Mouse (Mus musculus): ENCODE measurements around the gene Ccl27b.
"Not testable (repeated sequence)": the region's sequence is repeated elsewhere in the genome, so short reads cannot be mapped to it uniquely, and the experiment has no call there.

The Ccl27b gene

DNA sequence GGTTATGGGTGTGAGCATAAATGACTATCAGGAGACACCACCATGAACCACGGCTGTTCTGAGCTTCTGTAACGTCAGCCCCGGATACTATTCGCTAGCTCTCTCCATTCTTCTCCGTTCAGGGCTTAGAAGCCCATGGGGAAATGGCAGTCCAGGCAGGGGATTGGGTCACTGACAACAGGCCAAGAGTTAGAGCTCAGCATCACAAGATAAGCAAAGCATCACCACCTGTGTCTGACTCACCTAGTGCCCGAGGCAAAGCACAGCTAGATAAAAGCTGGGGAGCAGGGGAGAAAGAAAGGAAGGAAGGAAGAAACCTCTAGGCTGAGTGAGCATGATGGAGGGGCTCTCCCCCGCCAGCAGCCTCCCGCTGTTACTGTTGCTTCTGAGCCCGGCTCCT lies at the start of gene Ccl27b:
Ccl27b (plus strand) TSS at position 301 of the 400 bp plus-strand sequence.
- DNase-seq, result not testable (repeated sequence)

DNA sequence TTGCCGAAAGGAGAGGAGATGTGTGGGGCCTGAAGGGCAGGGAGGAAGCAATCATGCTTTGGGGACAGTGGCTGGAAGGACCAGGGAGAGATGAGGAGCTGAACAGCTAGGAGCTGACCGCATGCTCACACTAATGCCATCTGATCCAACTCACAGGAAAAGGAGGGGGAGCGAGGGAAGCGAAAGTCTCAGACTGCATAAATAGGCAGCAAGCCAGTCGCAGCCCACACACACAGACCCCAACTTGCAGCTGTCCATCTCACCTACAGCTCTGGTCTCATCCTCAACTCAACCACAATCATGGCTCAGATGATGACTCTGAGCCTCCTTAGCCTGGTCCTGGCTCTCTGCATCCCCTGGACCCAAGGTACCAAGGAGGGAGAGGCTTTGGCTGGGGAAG lies 43.2 kb upstream of the Ccl27b start, which contains the start of gene Gm10591:
Gm10591 (plus strand) TSS at position 301 of the 400 bp plus-strand sequence.
- DNase-seq, result not testable (repeated sequence)

DNA sequence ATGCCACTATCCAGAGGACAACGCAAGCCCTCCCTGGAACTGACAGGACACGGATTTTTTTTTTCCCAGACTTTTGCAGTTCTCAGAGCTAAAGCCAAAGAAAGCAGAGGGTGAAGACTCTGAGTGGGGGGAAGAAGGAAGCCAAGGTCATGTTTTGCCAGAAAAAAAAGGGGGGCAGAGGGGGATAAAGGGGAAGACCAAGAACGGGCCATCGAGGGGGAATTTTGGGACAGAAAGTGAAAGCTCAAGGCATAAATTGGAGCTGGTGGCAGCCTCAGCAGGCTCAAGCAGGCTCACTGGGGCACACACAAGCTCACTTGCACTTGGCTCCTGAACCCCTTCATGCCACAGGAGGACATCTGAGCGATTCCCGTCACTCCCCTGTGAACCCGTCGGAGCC lies 25.6 kb upstream of the Ccl27b start, which contains the start of gene Gm2564:
Gm2564 (plus strand) TSS at position 301 of the 400 bp plus-strand sequence.
- not testable (repeated sequence) for DNase-seq

DNA sequence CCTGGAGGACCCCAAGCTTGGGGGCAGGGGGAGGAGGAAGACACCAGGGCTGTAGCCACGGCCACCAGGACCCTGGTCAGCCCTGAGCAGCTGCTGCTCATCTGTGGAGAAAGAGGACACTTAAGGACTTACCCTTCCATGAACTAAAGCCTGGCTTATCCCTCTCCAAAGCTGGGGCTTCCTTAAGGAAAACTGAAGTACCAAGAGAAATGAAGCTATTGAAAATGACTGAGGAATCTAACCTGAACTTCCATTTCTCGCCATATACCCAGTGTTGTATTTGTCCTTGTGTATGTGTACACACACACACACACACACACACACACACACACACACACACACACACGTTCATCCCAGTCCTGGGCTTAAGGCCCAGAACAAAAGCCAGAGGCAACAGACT lies 6.7 kb downstream of the Ccl27b start, which contains the start of gene Il11ra2:
Il11ra2 (minus strand) TSS at position 101 of the 400 bp plus-strand sequence.
- DNase-seq, result not testable (repeated sequence)

DNA sequence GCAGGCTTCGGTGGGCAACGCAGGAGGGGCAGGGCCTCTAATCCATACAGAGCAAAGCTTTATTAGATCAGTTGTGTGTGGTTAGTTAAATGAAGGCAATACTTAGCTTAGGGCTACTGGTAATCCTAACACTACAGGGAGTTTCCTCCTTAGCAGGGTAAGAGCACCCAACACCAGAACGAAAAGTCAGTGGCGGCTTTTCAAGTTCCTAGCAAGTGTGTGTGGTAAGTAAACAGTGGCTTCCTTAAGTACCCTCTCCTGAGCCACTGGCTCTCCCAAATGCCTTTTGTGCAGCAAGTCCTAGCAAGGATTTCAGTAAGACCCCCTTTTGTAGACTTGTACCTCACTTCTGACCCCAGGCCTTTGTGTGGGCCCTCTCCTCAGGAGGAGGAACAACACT lies 20.4 kb downstream of the Ccl27b start:
- not testable (repeated sequence) for DNase-seq

DNA sequence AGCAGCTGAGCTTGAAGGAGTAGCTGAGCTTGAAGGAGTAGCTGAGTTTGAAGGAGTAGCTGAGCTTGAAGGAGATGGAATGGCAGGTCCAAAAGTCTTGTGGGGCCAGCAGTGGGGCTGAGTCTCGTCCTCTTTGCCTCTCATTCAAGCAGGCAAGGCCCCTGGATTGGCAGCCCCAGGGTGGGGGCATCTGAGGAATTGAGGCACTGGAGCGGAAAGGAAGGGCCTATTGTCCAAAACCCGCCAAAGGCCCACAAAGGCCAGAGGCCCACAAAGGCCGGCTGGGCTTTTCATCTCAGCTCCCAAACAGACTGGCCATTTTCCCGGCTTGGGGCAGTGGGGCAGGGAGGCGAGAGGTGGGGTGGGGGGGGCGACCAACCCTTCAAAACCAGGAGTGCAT lies 24.3 kb downstream of the Ccl27b start:
- DNase-seq, result not testable (repeated sequence)

DNA sequence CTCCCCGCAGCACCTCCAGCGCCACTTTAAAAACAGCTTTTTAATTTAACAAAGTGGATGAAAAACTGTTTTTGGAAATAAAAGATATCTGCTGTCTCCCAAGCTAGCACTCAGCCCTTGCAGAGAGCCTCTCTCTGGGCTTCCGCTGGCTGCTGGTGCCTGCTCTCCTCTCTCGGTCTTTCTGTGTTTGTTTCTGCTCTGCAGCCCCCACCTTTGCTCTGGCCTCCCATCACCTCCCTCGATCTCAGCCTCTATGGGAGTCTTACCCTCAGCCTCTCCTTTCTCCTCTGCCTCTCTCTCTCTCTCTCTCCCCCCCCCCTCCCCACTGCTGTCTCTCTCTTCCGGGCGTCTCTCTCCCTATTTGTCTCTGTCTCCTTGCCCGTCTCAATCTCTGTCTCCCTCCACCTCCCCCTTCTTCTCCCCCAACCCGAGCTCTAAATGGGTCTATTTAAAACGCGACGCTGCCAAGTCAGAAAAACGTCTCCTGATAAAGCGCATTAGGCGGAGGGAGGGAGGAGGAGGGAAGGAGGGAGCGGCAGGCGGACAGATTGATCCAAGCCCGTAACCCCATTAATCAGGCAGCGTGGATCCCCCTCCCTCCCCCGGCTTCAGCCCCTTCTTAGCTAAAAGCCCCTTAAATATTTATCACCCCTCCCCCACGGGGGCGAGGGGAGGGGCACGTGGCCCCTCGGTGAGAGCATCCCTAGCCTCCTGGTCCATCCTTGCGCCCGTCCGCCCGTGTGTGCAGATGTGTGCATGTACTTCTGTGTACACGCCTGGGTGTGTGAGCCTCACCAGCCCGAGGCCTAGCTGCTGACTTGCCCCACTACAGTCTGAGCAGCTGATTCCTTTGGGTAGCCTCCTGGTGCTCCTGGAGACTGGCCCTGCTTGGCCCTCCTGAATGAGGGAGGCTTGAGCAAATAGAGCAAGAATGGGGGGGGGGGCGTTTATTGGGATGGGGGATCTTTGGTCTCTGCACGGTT lies 25.6 kb downstream of the Ccl27b start:
- DNase-seq, result not testable (repeated sequence)

DNA sequence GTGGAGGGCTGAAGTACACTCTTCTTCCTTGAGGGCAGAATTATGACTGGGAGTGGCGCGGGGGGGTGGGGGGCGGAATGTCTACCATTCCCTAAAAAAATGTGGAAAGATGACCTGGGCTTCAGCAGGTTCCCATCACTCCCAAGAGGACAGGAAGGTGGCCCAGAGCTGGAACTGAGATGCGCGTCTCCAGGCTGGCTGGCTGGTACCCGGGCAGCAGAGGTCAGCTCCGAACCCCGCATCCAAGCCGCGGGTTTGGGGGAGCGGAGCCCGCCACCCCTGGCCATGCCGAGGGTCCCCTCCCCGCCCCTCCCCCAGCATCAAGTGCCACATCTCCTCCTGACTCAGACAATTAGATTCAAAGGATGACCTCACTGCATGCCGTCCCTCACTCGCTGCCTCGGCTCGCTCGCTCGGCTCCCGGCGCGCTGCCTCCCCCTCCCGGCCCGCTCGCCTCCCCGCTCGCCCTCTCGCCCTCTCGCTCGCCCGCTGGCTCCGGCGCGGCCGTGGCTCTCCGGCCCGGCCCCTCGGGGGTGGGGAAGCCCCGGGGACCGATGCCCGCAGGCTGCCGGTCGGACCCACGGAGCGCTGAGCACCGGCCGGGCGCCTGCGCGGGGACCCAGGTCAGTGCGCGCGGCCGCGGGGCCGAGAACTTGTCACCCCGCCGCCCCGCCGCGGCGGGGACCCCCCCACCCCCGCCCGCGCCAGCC lies 26.6 kb downstream of the Ccl27b start:
- DNase-seq, result not testable (repeated sequence)

DNA sequence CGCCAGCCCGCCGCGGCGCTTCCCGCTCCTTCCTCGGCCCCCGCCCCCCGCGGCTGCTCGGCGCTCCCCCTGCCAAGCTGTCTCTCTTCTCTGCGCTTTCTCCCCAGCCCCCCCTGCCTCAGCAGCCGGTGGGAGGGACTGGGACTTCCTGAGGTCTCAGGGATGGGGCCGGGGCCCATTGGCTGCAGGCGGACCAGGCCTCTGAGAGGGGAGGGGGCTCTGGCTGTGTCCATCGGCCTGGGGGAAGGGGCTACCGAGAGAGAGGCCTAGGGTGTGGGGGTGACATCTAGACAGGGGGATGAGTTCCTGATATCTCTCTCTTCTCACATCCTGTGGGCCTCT lies 27.1 kb downstream of the Ccl27b start:
- DNase-seq, result not testable (repeated sequence)
